In the genomic region with DNA sequence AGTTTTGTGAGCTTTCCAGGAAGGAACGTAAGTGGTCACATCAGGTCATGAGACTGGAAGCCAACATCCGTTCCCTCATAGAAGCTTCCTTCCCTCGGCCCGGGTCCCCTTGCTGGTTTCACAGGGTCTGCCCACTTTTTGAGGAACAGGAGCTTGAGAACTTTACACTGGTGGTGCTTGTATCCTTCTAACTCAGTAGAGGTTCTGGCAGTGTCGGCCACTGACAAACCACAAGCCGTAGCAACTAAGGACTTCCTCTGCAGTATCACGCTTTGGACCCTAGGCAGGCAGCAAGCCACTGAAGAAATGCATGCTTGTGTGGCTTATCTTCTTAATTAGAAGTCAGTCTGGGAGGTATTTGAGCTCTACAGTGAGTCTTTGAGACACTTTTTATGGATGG, we compare ENCODE assay signal across 11 mouse cellular contexts.
DNase-seq lines count a peak whose midpoint lies in the region; ATAC-seq lines count a peak whose summit lies in the region.
"Had no signal": no experiment of that assay in that cellular context is flagged by ENCODE, and none has a peak within 500 bp of the region (broad histone marks: within the 10 kb centered on the region; RNA-seq: fewer than 3 reads in every experiment).

No protein-coding gene starts in this region.

- no peak overlapping the region for H3K9ac ChIP-seq in embryonic facial prominence, embryonic 13.5 days
- H3K9ac ChIP-seq in liver, embryonic 12.5 days, result no peak overlapping the region
- H3K9ac ChIP-seq in heart, embryonic 16.5 days (ENCODE audit: low read length), result no peak overlapping the region
- H3K9ac ChIP-seq: liver, embryonic 15.5 days had no signal

- DNase-seq in embryonic facial prominence, embryonic 10.5 days (ENCODE audit: low spot score), result no peak
- peak; percentile 29 for DNase-seq in liver
- DNase-seq in retina, postnatal 1 day, result no peak
- no peak for DNase-seq in thymus, postnatal 25 days
- DNase-seq: kidney, postnatal 25 days had no signal

- peak overlapping the region; percentile 20 for H3K4me2 ChIP-seq in embryonic facial prominence, embryonic 13.5 days
- no peak overlapping the region for H3K4me2 ChIP-seq in liver, embryonic 12.5 days
- H3K4me2 ChIP-seq in heart, embryonic 16.5 days (ENCODE audit: low read depth, low read length), result 0 out of 2 replicates have a peak overlapping the region, but pooled peaks have one; percentile 8
- H3K4me2 ChIP-seq: liver, embryonic 15.5 days had no signal

- H3K27ac ChIP-seq in embryonic facial prominence, embryonic 13.5 days, result peak overlapping the region; percentile 33; the same call in 1 of the 2 replicates
- H3K27ac ChIP-seq in embryonic facial prominence, embryonic 10.5 days (replicated peaks), result no peak overlapping the region
- no peak overlapping the region for H3K27ac ChIP-seq in liver, embryonic 12.5 days
- H3K27ac ChIP-seq in heart, embryonic 16.5 days (ENCODE audit: low read length), result peak overlapping the region; percentile 32
- H3K27ac ChIP-seq: liver, embryonic 15.5 days had no signal

- H3K9me3 ChIP-seq in embryonic facial prominence, embryonic 13.5 days, result no peaks in the 10 kb centered on the region
- no peaks in the 10 kb centered on the region for H3K9me3 ChIP-seq in embryonic facial prominence, embryonic 10.5 days
- no peaks in the 10 kb centered on the region for H3K9me3 ChIP-seq in liver, embryonic 12.5 days (replicated peaks)
- H3K9me3 ChIP-seq in heart, embryonic 16.5 days (replicated peaks; ENCODE audit: control insufficient read depth, low read length), result no peaks in the 10 kb centered on the region
- H3K9me3 ChIP-seq: liver, embryonic 15.5 days had no signal

- H3K27me3 ChIP-seq in embryonic facial prominence, embryonic 13.5 days, result no peaks in the 10 kb centered on the region
- no peaks in the 10 kb centered on the region for H3K27me3 ChIP-seq in embryonic facial prominence, embryonic 10.5 days (replicated peaks; ENCODE audit: low read depth, poor library complexity, severe bottlenecking)
- no peaks in the 10 kb centered on the region for H3K27me3 ChIP-seq in liver, embryonic 12.5 days (replicated peaks)
- H3K27me3 ChIP-seq in heart, embryonic 16.5 days (ENCODE audit: control insufficient read depth, insufficient read depth, low read length), result no peaks in the 10 kb centered on the region
- H3K27me3 ChIP-seq: liver, embryonic 15.5 days had no signal

- peaks cover 71% of the 10 kb centered on the region for H3K4me1 ChIP-seq in embryonic facial prominence, embryonic 13.5 days
- H3K4me1 ChIP-seq in embryonic facial prominence, embryonic 10.5 days, result peaks cover 68% of the 10 kb centered on the region
- peaks cover 9% of the 10 kb centered on the region; the same call in 1 of the 2 replicates for H3K4me1 ChIP-seq in liver, embryonic 12.5 days
- H3K4me1 ChIP-seq in heart, embryonic 16.5 days (ENCODE audit: control insufficient read depth, insufficient read depth, low read length), result peaks cover 20% of the 10 kb centered on the region
- H3K4me1 ChIP-seq: liver, embryonic 15.5 days had no signal

- no peak for ATAC-seq in embryonic facial prominence, embryonic 13.5 days (ENCODE audit: insufficient number of reproducible peaks, insufficient read depth, low FRiP score, low TSS enrichment, low read depth)
- ATAC-seq in liver, embryonic 12.5 days, result no peak
- no peak for ATAC-seq in heart, embryonic 16.5 days (replicated peaks; ENCODE audit: extremely low read depth, insufficient read depth, low FRiP score)
- peak; percentile 76 for ATAC-seq in megakaryocyte-erythroid progenitor cell, adult 5-6 weeks (replicated peaks; ENCODE audit: low FRiP score, low TSS enrichment, poor library complexity, severe bottlenecking)

- H3K4me3 ChIP-seq in embryonic facial prominence, embryonic 13.5 days, result no peak overlapping the region
- no peak overlapping the region for H3K4me3 ChIP-seq in embryonic facial prominence, embryonic 10.5 days
- H3K4me3 ChIP-seq in liver, embryonic 12.5 days, result no peak overlapping the region
- no peak overlapping the region for H3K4me3 ChIP-seq in heart, embryonic 16.5 days (ENCODE audit: low read length)
- H3K4me3 ChIP-seq: erythroblast, embryonic 14.5 days; liver, embryonic 15.5 days had no signal

- H3K36me3 ChIP-seq in embryonic facial prominence, embryonic 13.5 days, result peaks cover 9% of the 10 kb centered on the region; the same call in 1 of the 2 replicates
- peaks cover 9% of the 10 kb centered on the region; the same call in 1 of the 2 replicates for H3K36me3 ChIP-seq in embryonic facial prominence, embryonic 10.5 days (replicated peaks)
- H3K36me3 ChIP-seq in liver, embryonic 12.5 days, result no peaks in the 10 kb centered on the region
- no peaks in the 10 kb centered on the region for H3K36me3 ChIP-seq in heart, embryonic 16.5 days (ENCODE audit: control insufficient read depth, insufficient read depth)
- H3K36me3 ChIP-seq: liver, embryonic 15.5 days had no signal

- WGBS in embryonic facial prominence, embryonic 13.5 days, result 85% methylated on average over 7 of the region's 7 CpGs
- 88% methylated on average over 7 of the region's 7 CpGs for WGBS in embryonic facial prominence, embryonic 10.5 days
- WGBS in liver, embryonic 12.5 days (ENCODE audit: insufficient replicate concordance), result 14% methylated on average over 7 of the region's 7 CpGs
- WGBS in heart, embryonic 16.5 days, result 65% methylated on average over 7 of the region's 7 CpGs

Comparison
In these comparisons a context has a peak if more than half of its experiments do, and no peak if none do; other contexts are left out.
1. H3K27ac ChIP-seq: peak in embryonic facial prominence, embryonic 13.5 days (single experiment) and heart, embryonic 16.5 days (single experiment); none in embryonic facial prominence, embryonic 10.5 days (single experiment) and liver, embryonic 12.5 days (single experiment).